Mouse (Mus musculus) E14TG2a.4 (cell line): Measurements from ENCODE around the gene Bclaf3.

Experiments
- CTCF ChIP-seq: conservative IDR thresholded peaks from 2 replicates; pipeline ENCODE4 v1.5.1; 2014; ENCODE audit warnings: low read length
- NANOG ChIP-seq: IDR thresholded peaks from 2 replicates; pipeline ENCODE4 v1.6.1; 2014; ENCODE audit warnings: borderline replicate concordance, low read length, mixed read lengths
- POU5F1 ChIP-seq: IDR thresholded peaks from 2 replicates; pipeline ENCODE4 v1.6.1; 2014; ENCODE audit warnings: low read length, borderline replicate concordance

- TF ChIP-seq POU5F1 (no peak), CTCF (no peak), NANOG (no peak)
Observed at GRCm38 (mm10) chrX:159626907-159627587, 100.6 kb downstream of the Bclaf3 start, which contains the start of gene Sh3kbp1.
